ENCODE assay signal across 9 mouse cellular contexts in genomic region chr8:71340625-71341024, GRCm38 (mm10). TPM values are rescaled to one million over a fixed set of nuclear protein-coding genes. Genes with fewer than 3 reads are reported as not detected.
DNase-seq lines count a peak whose midpoint lies in the region; ATAC-seq lines count a peak whose summit lies in the region.
"Had no signal": no experiment of that assay in that cellular context is flagged by ENCODE, and none has a peak within 500 bp of the region (broad histone marks: within the 10 kb centered on the region; RNA-seq: fewer than 3 reads in every experiment).

No protein-coding gene starts in this region.

- H3K9me3 ChIP-seq in hindbrain, embryonic 10.5 days, result no peaks in the 10 kb centered on the region
- H3K9me3 ChIP-seq in hindbrain, embryonic 16.5 days (ENCODE audit: control insufficient read depth, low read length), result no peaks in the 10 kb centered on the region
- H3K9me3 ChIP-seq in forebrain, embryonic 11.5 days (ENCODE audit: control insufficient read depth, low read length), result no peaks in the 10 kb centered on the region
- H3K9me3 ChIP-seq: embryonic facial prominence, embryonic 13.5 days had no signal

- H3K27ac ChIP-seq in hindbrain, embryonic 10.5 days, result no peak overlapping the region
- H3K27ac ChIP-seq in hindbrain, embryonic 16.5 days (ENCODE audit: low read depth, low read length), result no peak overlapping the region
- H3K27ac ChIP-seq in forebrain, embryonic 11.5 days (ENCODE audit: low read depth, low read length), result no peak overlapping the region
- H3K27ac ChIP-seq: embryonic facial prominence, embryonic 13.5 days had no signal

- 79% methylated on average over 5 of the region's 5 CpGs for WGBS in hindbrain, embryonic 10.5 days
- 81% methylated on average over 5 of the region's 5 CpGs for WGBS in hindbrain, embryonic 16.5 days
- 71% methylated on average over 5 of the region's 5 CpGs for WGBS in forebrain, embryonic 11.5 days

- H3K9ac ChIP-seq in hindbrain, embryonic 16.5 days (ENCODE audit: low read depth, low read length), result no peak overlapping the region
- H3K9ac ChIP-seq in forebrain, embryonic 11.5 days (ENCODE audit: low read length), result no peak overlapping the region
- H3K9ac ChIP-seq: embryonic facial prominence, embryonic 13.5 days had no signal

- peaks cover 74% of the 10 kb centered on the region for H3K36me3 ChIP-seq in hindbrain, embryonic 10.5 days
- H3K36me3 ChIP-seq in hindbrain, embryonic 16.5 days (ENCODE audit: control insufficient read depth, insufficient read depth, low read length), result peaks cover 32% of the 10 kb centered on the region
- no peaks in the 10 kb centered on the region; the same call in 1 of the 2 replicates for H3K36me3 ChIP-seq in forebrain, embryonic 11.5 days (ENCODE audit: control insufficient read depth, insufficient read depth, low read length)

- ATAC-seq in hindbrain, embryonic 16.5 days, result no peak
- no peak for ATAC-seq in forebrain, embryonic 11.5 days (replicated peaks; ENCODE audit: low FRiP score)

- no peaks in the 10 kb centered on the region for H3K27me3 ChIP-seq in hindbrain, embryonic 10.5 days (ENCODE audit: insufficient read depth, poor library complexity, severe bottlenecking)
- H3K27me3 ChIP-seq in hindbrain, embryonic 16.5 days (replicated peaks; ENCODE audit: control insufficient read depth, insufficient read depth, low read length), result no peaks in the 10 kb centered on the region
- H3K27me3 ChIP-seq in forebrain, embryonic 11.5 days (ENCODE audit: control insufficient read depth, insufficient read depth, low read length), result no peaks in the 10 kb centered on the region
- H3K27me3 ChIP-seq: embryonic facial prominence, embryonic 13.5 days had no signal

- no peaks in the 10 kb centered on the region for H3K4me1 ChIP-seq in hindbrain, embryonic 10.5 days (replicated peaks)
- no peaks in the 10 kb centered on the region for H3K4me1 ChIP-seq in hindbrain, embryonic 16.5 days (ENCODE audit: control insufficient read depth, insufficient read depth, low read depth, low read length)
- no peaks in the 10 kb centered on the region for H3K4me1 ChIP-seq in forebrain, embryonic 11.5 days (replicated peaks; ENCODE audit: control insufficient read depth, insufficient read depth, low read length)
- H3K4me1 ChIP-seq: embryonic facial prominence, embryonic 13.5 days had no signal

- peak; percentile 49 for DNase-seq in hindbrain, embryonic 10.5 days (ENCODE audit: low spot score)
- DNase-seq in CD4-positive helper T cell, adult 2 months (ENCODE audit: low read depth, low spot score), result peak; percentile 38
- DNase-seq in adipocyte (ENCODE audit: low spot score), result peak; percentile 38
- DNase-seq in hindlimb bud, embryonic 11.5 days (ENCODE audit: extremely low spot score, low read depth, low spot score), result peak; percentile 18
- peak; percentile 46 for DNase-seq in naive thymus-derived CD4-positive, alpha-beta T cell, adult 2 months (ENCODE audit: low read depth)
- DNase-seq in layer of hippocampus, postnatal 14 days (ENCODE audit: low spot score in 2 of 2), result no peak
- DNase-seq in forebrain, embryonic 11.5 days (ENCODE audit: low spot score), result no peak

- H3K4me2 ChIP-seq in hindbrain, embryonic 16.5 days (ENCODE audit: low read length), result no peak overlapping the region
- H3K4me2 ChIP-seq in forebrain, embryonic 11.5 days (ENCODE audit: low read depth, low read length, severe bottlenecking), result no peak overlapping the region
- H3K4me2 ChIP-seq: embryonic facial prominence, embryonic 13.5 days had no signal

- no peak overlapping the region; the same call in 1 of the 2 replicates for H3K4me3 ChIP-seq in hindbrain, embryonic 10.5 days
- no peak overlapping the region for H3K4me3 ChIP-seq in hindbrain, embryonic 16.5 days (ENCODE audit: low read length)
- H3K4me3 ChIP-seq in forebrain, embryonic 11.5 days (ENCODE audit: low read depth, low read length), result no peak overlapping the region
- H3K4me3 ChIP-seq: embryonic facial prominence, embryonic 13.5 days had no signal

RNA-seq across cellular contexts. Expression of gene Use1, which starts 26.0 kb away (rescaled TPM):
- 74.4 and 84.6 TPM in 2 replicates for polyA plus RNA-seq in hindbrain, embryonic 10.5 days (2016; fragmentation: Nextera tagmentation; extraction: Ambion mirVana)
- polyA plus RNA-seq in hindbrain, embryonic 16.5 days (2015; fragmentation: Nextera tagmentation; extraction: Ambion mirVana), result 115 and 120 TPM in 2 replicates
- total RNA-seq in layer of hippocampus, postnatal 14 days (2021), result 10 to 100 TPM; 84.9 to 96.2 TPM
- 69.3 and 82.5 TPM in 2 replicates for polyA plus RNA-seq in forebrain, embryonic 11.5 days (2014; fragmentation: Nextera tagmentation; extraction: Ambion mirVana)

RNA-seq across cellular contexts. Expression of gene Ocel1, which starts 30.5 kb away (rescaled TPM):
- 7.5 and 8.1 TPM in 2 replicates for polyA plus RNA-seq in hindbrain, embryonic 10.5 days (2016; fragmentation: Nextera tagmentation; extraction: Ambion mirVana)
- polyA plus RNA-seq in hindbrain, embryonic 16.5 days (2015; fragmentation: Nextera tagmentation; extraction: Ambion mirVana), result 5.5 and 6.3 TPM in 2 replicates
- 10 to 100 TPM; 16.0 to 18.1 TPM for total RNA-seq in layer of hippocampus, postnatal 14 days (2021)
- 2.9 and 3.3 TPM in 2 replicates for polyA plus RNA-seq in forebrain, embryonic 11.5 days (2014; fragmentation: Nextera tagmentation; extraction: Ambion mirVana)

RNA-seq across cellular contexts. Expression of gene Nr2f6, which starts 41.1 kb away (rescaled TPM):
- polyA plus RNA-seq in hindbrain, embryonic 10.5 days (2016; fragmentation: Nextera tagmentation; extraction: Ambion mirVana), result 125 and 139 TPM in 2 replicates
- polyA plus RNA-seq in hindbrain, embryonic 16.5 days (2015; fragmentation: Nextera tagmentation; extraction: Ambion mirVana), result 20.7 and 23.6 TPM in 2 replicates
- 10 to 100 TPM; 33.9 to 36.7 TPM for total RNA-seq in layer of hippocampus, postnatal 14 days (2021)
- 49.1 and 51.4 TPM in 2 replicates for polyA plus RNA-seq in forebrain, embryonic 11.5 days (2014; fragmentation: Nextera tagmentation; extraction: Ambion mirVana)

RNA-seq across cellular contexts. Expression of gene Ushbp1, which starts 55.0 kb away (rescaled TPM):
- polyA plus RNA-seq in hindbrain, embryonic 10.5 days (2016; fragmentation: Nextera tagmentation; extraction: Ambion mirVana), result 5.8 and 7.2 TPM in 2 replicates
- 7.3 and 9.5 TPM in 2 replicates for polyA plus RNA-seq in hindbrain, embryonic 16.5 days (2015; fragmentation: Nextera tagmentation; extraction: Ambion mirVana)
- 1 to 10 TPM; 5.1 to 5.2 TPM for total RNA-seq in layer of hippocampus, postnatal 14 days (2021)
- 4.2 and 4.5 TPM in 2 replicates for polyA plus RNA-seq in forebrain, embryonic 11.5 days (2014; fragmentation: Nextera tagmentation; extraction: Ambion mirVana)

RNA-seq across cellular contexts. Expression of gene Babam1, which starts 56.0 kb away (rescaled TPM):
- 112 and 121 TPM in 2 replicates for polyA plus RNA-seq in hindbrain, embryonic 10.5 days (2016; fragmentation: Nextera tagmentation; extraction: Ambion mirVana)
- polyA plus RNA-seq in hindbrain, embryonic 16.5 days (2015; fragmentation: Nextera tagmentation; extraction: Ambion mirVana), result 97.3 and 101 TPM in 2 replicates
- total RNA-seq in layer of hippocampus, postnatal 14 days (2021), result 10 to 100 TPM; 89.1 to 96.7 TPM
- 106 and 119 TPM in 2 replicates for polyA plus RNA-seq in forebrain, embryonic 11.5 days (2014; fragmentation: Nextera tagmentation; extraction: Ambion mirVana)

Comparison
In these comparisons a context has a peak if more than half of its experiments do, and no peak if none do; other contexts are left out.
1. DNase-seq: peak in hindbrain, embryonic 10.5 days (single experiment), CD4-positive helper T cell, adult 2 months (single experiment), adipocyte (single experiment), hindlimb bud, embryonic 11.5 days (single experiment) and naive thymus-derived CD4-positive, alpha-beta T cell, adult 2 months (single experiment); none in layer of hippocampus, postnatal 14 days (0 of 2) and forebrain, embryonic 11.5 days (single experiment).